Mouse (Mus musculus) forebrain, embryonic 10.5 days (tissue): ENCODE data around the gene Angptl7. TPM values are rescaled to one million over a fixed set of nuclear protein-coding genes. Genes with fewer than 3 reads are reported as not detected.

ENCODE experiments used
- DNase-seq: peaks from one replicate; pipeline ENCODE4 v3.0.0-alpha.2; 2017; ENCODE audit warnings: low spot score; ENCODE audit errors: extremely low spot score
- H3K27ac ChIP-seq: fragments of 300-500 bp; sonication (generic); 2 replicates; pipeline ENCODE4 v1.5.1; 2016; ENCODE audit warnings: mild to moderate bottlenecking
- H3K27me3 ChIP-seq: fragments of 300-500 bp; sonication (generic); 2 replicates; pipeline ENCODE4 v1.6.1; 2016; ENCODE audit warnings: mild to moderate bottlenecking; ENCODE audit not compliant: poor library complexity, severe bottlenecking
- H3K36me3 ChIP-seq: fragments of 300-500 bp; sonication (generic); replicated peaks from 2 replicates; pipeline ENCODE4 v1.6.1; 2016; ENCODE audit warnings: mild to moderate bottlenecking, moderate library complexity
- H3K4me1 ChIP-seq: fragments of 300-500 bp; sonication (generic); 2 replicates; pipeline ENCODE4 v1.6.1; 2016
- H3K4me3 ChIP-seq: fragments of 300-500 bp; sonication (generic); 2 replicates; pipeline ENCODE4 v1.5.1; 2016; ENCODE audit warnings: mild to moderate bottlenecking, moderate library complexity
- H3K9me3 ChIP-seq: fragments of 300-500 bp; sonication (generic); 2 replicates; pipeline ENCODE4 v1.6.1; 2016; ENCODE audit warnings: mild to moderate bottlenecking, moderate library complexity
- WGBS: fragments of 180-500 bp; shearing (Covaris S2); methylation state at CpG from one replicate; pipeline ENCODE4 v1.1.7; 2016; 5-methylcytosine and 5-hydroxymethylcytosine counted together
- polyA plus RNA-seq: library from polyadenylated mRNA; unstranded; fragments of >200 nt; fragmentation: Nextera tagmentation; extraction: Ambion mirVana; gene quantifications from 2 replicates; pipeline ENCODE4 v1.2.1, GENCODE M21; 2016

Gene Angptl7
- polyA plus RNA-seq, 1 experiment from 2014 or later, result 0.29 TPM

- peaks cover 84% of the 10 kb centered on the region for H3K36me3 ChIP-seq
- no peaks in the 10 kb centered on the region for H3K27me3 ChIP-seq
- DNase-seq, result no peak
- no peak overlapping the region for H3K27ac ChIP-seq
- no peak overlapping the region for H3K4me3 ChIP-seq
- H3K4me1 ChIP-seq, result peaks cover 9% of the 10 kb centered on the region
- H3K9me3 ChIP-seq, result no peaks in the 10 kb centered on the region
- WGBS, result 88% methylated on average over 6 of the region's 6 CpGs
These were observed 12.8 kb upstream of the Angptl7 start for GRCm38 (mm10) chr4:148513021-148513559.

GRCm38 (mm10) chr4:148511334-148511733, 11.1 kb upstream of the Angptl7 start:
- WGBS, result 96% methylated on average over 4 of the region's 4 CpGs
- Histone ChIP-seq H3K27me3 (no peaks in the 10 kb centered on the region), H3K4me3 (no peak overlapping the region), H3K36me3 (peaks cover 82% of the 10 kb centered on the region), H3K27ac (no peak overlapping the region), H3K9me3 (no peaks in the 10 kb centered on the region), H3K4me1 (no peaks in the 10 kb centered on the region; the same call in 1 of the 2 replicates)
- no peak for DNase-seq

GRCm38 (mm10) chr4:148510691-148511090, 10.4 kb upstream of the Angptl7 start:
- no peaks in the 10 kb centered on the region for H3K27me3 ChIP-seq
- no peak for DNase-seq
- H3K4me1 ChIP-seq, result no peaks in the 10 kb centered on the region; the same call in 1 of the 2 replicates
- H3K9me3 ChIP-seq, result no peaks in the 10 kb centered on the region
- 91% methylated on average over 4 of the region's 4 CpGs for WGBS
- no peak overlapping the region for H3K4me3 ChIP-seq
- H3K27ac ChIP-seq, result no peak overlapping the region
- peaks cover 82% of the 10 kb centered on the region for H3K36me3 ChIP-seq

- Histone ChIP-seq H3K9me3 (no peaks in the 10 kb centered on the region), H3K4me3 (no peak overlapping the region), H3K27me3 (no peaks in the 10 kb centered on the region), H3K4me1 (no peaks in the 10 kb centered on the region; the same call in 1 of the 2 replicates), H3K27ac (no peak overlapping the region), H3K36me3 (peaks cover 82% of the 10 kb centered on the region)
- no peak for DNase-seq
- WGBS, result 92% methylated on average over 8 of the region's 8 CpGs
These were observed 9.3 kb upstream of the Angptl7 start for GRCm38 (mm10) chr4:148509450-148510084.

- Histone ChIP-seq H3K36me3 (peaks cover 82% of the 10 kb centered on the region), H3K27me3 (no peaks in the 10 kb centered on the region), H3K9me3 (no peaks in the 10 kb centered on the region), H3K4me1 (no peaks in the 10 kb centered on the region; the same call in 1 of the 2 replicates), H3K27ac (no peak overlapping the region), H3K4me3 (no peak overlapping the region)
- no peak for DNase-seq
- 95% methylated on average over 14 of the region's 14 CpGs for WGBS
These were observed 8.0 kb upstream of the Angptl7 start for GRCm38 (mm10) chr4:148508084-148508849.

GRCm38 (mm10) chr4:148507585-148507984, 7.3 kb upstream of the Angptl7 start:
- H3K36me3 ChIP-seq, result peaks cover 82% of the 10 kb centered on the region
- no peak overlapping the region for H3K4me3 ChIP-seq
- WGBS, result 85% methylated on average over 5 of the region's 5 CpGs

GRCm38 (mm10) chr4:148504497-148504959, 4.3 kb upstream of the Angptl7 start:
- 89% methylated on average over 8 of the region's 8 CpGs for WGBS
- Histone ChIP-seq H3K9me3 (no peaks in the 10 kb centered on the region), H3K27me3 (no peaks in the 10 kb centered on the region), H3K27ac (no peak overlapping the region), H3K36me3 (peaks cover 90% of the 10 kb centered on the region), H3K4me3 (no peak overlapping the region), H3K4me1 (no peaks in the 10 kb centered on the region; the same call in 1 of the 2 replicates)
- DNase-seq, result no peak

More at GRCm38 (mm10) chr4:148507585-148507984, 7.3 kb upstream of the Angptl7 start:
- Histone ChIP-seq H3K9me3 (no peaks in the 10 kb centered on the region), H3K4me1 (no peaks in the 10 kb centered on the region; the same call in 1 of the 2 replicates), H3K27ac (no peak overlapping the region), H3K27me3 (no peaks in the 10 kb centered on the region)
- DNase-seq, result no peak

- Histone ChIP-seq H3K4me1 (no peaks in the 10 kb centered on the region), H3K4me3 (no peak overlapping the region), H3K9me3 (no peaks in the 10 kb centered on the region), H3K27me3 (no peaks in the 10 kb centered on the region), H3K36me3 (peaks cover 94% of the 10 kb centered on the region), H3K27ac (no peak overlapping the region)
- no peak for DNase-seq
- WGBS, result 93% methylated on average over 25 of the region's 25 CpGs
These were observed 4.2 kb downstream of the Angptl7 start for GRCm38 (mm10) chr4:148495874-148496689.

- 91% methylated on average over 6 of the region's 6 CpGs for WGBS
- no peaks in the 10 kb centered on the region for H3K27me3 ChIP-seq
- no peaks in the 10 kb centered on the region for H3K4me1 ChIP-seq
- no peak overlapping the region for H3K27ac ChIP-seq
- no peak overlapping the region for H3K4me3 ChIP-seq
- H3K9me3 ChIP-seq, result no peaks in the 10 kb centered on the region
- peaks cover 94% of the 10 kb centered on the region for H3K36me3 ChIP-seq
- no peak for DNase-seq
These were observed 5.1 kb downstream of the Angptl7 start for GRCm38 (mm10) chr4:148495160-148495559.

- H3K36me3 ChIP-seq, result peaks cover 96% of the 10 kb centered on the region
- no peaks in the 10 kb centered on the region for H3K9me3 ChIP-seq
- no peak for DNase-seq
- H3K4me3 ChIP-seq, result no peak overlapping the region
- 91% methylated on average over 7 of the region's 7 CpGs for WGBS
- H3K27ac ChIP-seq, result no peak overlapping the region
- no peaks in the 10 kb centered on the region for H3K4me1 ChIP-seq
- no peaks in the 10 kb centered on the region for H3K27me3 ChIP-seq
These were observed 8.8 kb downstream of the Angptl7 start for GRCm38 (mm10) chr4:148491448-148491847.

GRCm38 (mm10) chr4:148490502-148490901, 9.8 kb downstream of the Angptl7 start:
- no peaks in the 10 kb centered on the region for H3K9me3 ChIP-seq
- DNase-seq, result no peak
- H3K27ac ChIP-seq, result no peak overlapping the region
- no peak overlapping the region for H3K4me3 ChIP-seq
- no peaks in the 10 kb centered on the region for H3K4me1 ChIP-seq
- H3K36me3 ChIP-seq, result peaks cover 96% of the 10 kb centered on the region
- no peaks in the 10 kb centered on the region for H3K27me3 ChIP-seq
- 94% methylated on average over 6 of the region's 6 CpGs for WGBS

GRCm38 (mm10) chr4:148487841-148488240, 12.4 kb downstream of the Angptl7 start:
- Histone ChIP-seq H3K4me3 (no peak overlapping the region), H3K4me1 (no peaks in the 10 kb centered on the region), H3K27ac (no peak overlapping the region), H3K36me3 (peaks cover 99% of the 10 kb centered on the region), H3K9me3 (no peaks in the 10 kb centered on the region), H3K27me3 (no peaks in the 10 kb centered on the region)
- DNase-seq, result no peak
- 84% methylated on average over 2 of the region's 2 CpGs for WGBS
